Mouse (Mus musculus): ENCODE results near the gene Nebl. TPM values are rescaled to one million over a fixed set of nuclear protein-coding genes. Genes with fewer than 3 reads are reported as not detected.

The Nebl gene
- 6.9 TPM for polyA plus RNA-seq (2014; fragmentation: Illumina TruSeq; extraction: RNeasy Lipid Tissue Mini Kit (QIAGEN cat#74804); ENCODE audit: low read depth, low replicate concordance)

GRCm38 (mm10) chr2:17730957-17731830 lies at the start of gene Nebl:
Nebl (minus strand) TSS chr2:17731464.

